Mouse (Mus musculus): ENCODE results near the gene Arfgef2. TPM values are rescaled to one million over a fixed set of nuclear protein-coding genes. Genes with fewer than 3 reads are reported as not detected.

Gene Arfgef2
- polyA plus RNA-seq, 1 experiment from 2014 or later: 11.1 TPM

DNA sequence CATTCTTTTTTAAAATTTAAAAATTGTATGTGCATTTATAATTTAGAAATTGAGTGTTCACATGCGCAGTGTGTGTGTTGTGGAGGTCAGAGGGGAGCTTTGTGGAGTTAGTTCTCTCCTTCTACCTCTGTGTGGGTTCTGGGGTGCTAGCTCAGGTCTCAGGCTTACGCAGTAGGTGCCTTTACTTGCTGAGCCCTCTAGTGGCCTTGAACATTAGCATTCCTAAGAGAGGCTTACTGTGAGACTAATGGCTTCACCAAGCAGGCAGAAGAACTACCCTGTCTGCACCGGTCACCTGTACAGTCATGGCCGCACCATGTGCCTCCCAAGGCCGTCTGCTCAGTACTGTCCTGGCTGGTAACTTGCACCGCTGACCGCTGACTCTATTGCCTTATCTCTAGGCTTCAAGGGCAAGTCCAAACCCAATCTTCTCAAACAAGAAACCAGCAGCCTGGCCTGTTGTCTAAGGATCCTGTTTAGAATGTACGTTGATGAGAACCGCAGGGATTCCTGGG is 86.0 kb downstream of the Arfgef2 start:
- no peaks in the 10 kb centered on the region for H3K9me3 ChIP-seq (replicated peaks)
- H3K9ac ChIP-seq: no peak overlapping the region
- no peaks in the 10 kb centered on the region for H3K4me1 ChIP-seq (replicated peaks)
- no peak overlapping the region for H3K4me3 ChIP-seq
- H3K27ac ChIP-seq (ENCODE audit: poor library complexity, severe bottlenecking): no peak overlapping the region
- H3K27me3 ChIP-seq (replicated peaks): no peaks in the 10 kb centered on the region
- no peak overlapping the region for H3K4me2 ChIP-seq
- H3K36me3 ChIP-seq: peaks cover 68% of the 10 kb centered on the region
- ATAC-seq (ENCODE audit: insufficient number of reproducible peaks, low FRiP score): no peak
- 78% methylated on average over 9 of the region's 9 CpGs for WGBS

DNA sequence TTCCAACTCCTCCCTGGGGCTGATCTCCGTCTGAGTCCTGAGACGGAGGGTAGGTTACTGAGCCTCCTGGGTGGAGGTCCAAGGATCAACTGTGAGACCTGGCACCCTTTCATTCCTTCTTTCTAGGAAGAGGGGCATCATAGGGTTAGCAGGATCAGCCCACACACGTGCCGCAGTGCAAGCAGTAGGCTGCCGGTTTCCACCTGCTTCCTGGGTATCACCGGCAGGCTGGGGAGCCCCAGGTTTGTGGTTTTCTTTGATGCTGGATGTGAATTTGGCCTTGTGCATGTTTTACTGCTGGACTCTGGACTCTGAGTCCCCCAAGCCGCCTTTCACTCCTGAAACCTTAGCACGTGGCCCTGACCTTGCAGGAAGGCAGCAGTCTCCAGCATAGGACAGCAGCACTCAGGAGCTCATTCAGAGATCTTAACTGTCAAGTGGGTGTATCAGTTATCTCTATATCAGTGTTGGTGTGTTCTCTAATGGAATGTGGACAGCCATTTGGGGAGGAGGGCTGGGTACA is 86.8 kb downstream of the Arfgef2 start:
- H3K9ac ChIP-seq: no peak overlapping the region
- H3K4me1 ChIP-seq (replicated peaks): no peaks in the 10 kb centered on the region
- H3K4me3 ChIP-seq: no peak overlapping the region
- no peaks in the 10 kb centered on the region for H3K27me3 ChIP-seq (replicated peaks)
- H3K4me2 ChIP-seq: no peak overlapping the region
- WGBS: 90% methylated on average over 8 of the region's 8 CpGs
- H3K36me3 ChIP-seq: peaks cover 63% of the 10 kb centered on the region
- H3K9me3 ChIP-seq (replicated peaks): no peaks in the 10 kb centered on the region
- ATAC-seq (ENCODE audit: insufficient number of reproducible peaks, low FRiP score): no peak
- no peak overlapping the region for H3K27ac ChIP-seq (ENCODE audit: poor library complexity, severe bottlenecking)

DNA sequence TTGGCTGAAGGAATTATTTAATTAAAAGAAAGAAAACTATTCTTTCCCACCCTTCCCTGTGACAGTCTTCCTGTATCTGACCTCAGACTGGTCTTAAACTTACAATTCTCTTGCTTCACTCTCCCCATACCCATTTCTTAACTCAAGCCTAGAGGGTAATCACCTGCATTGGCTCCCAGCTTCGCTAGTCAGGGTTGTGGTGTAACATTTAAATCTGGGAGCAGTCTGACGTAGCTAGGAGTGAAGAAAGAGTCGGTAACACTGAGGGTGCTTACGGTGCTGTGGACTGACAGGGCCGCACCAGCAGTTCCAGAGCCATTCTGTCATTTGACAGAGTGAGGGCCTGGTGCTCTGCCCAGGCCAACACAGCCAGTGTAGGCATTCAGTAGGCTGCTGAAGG is 87.6 kb downstream of the Arfgef2 start:
- Histone ChIP-seq H3K36me3 (peaks cover 65% of the 10 kb centered on the region), H3K27me3 (replicated peaks) (no peaks in the 10 kb centered on the region), H3K4me2 (no peak overlapping the region), H3K4me3 (no peak overlapping the region), H3K9ac (no peak overlapping the region), H3K9me3 (replicated peaks) (no peaks in the 10 kb centered on the region), H3K27ac (ENCODE audit: poor library complexity, severe bottlenecking) (no peak overlapping the region; the same call in 1 of the 2 replicates), H3K4me1 (replicated peaks) (no peaks in the 10 kb centered on the region)
- no peak for ATAC-seq (ENCODE audit: insufficient number of reproducible peaks, low FRiP score)
- 95% methylated on average over 5 of the region's 5 CpGs for WGBS

DNA sequence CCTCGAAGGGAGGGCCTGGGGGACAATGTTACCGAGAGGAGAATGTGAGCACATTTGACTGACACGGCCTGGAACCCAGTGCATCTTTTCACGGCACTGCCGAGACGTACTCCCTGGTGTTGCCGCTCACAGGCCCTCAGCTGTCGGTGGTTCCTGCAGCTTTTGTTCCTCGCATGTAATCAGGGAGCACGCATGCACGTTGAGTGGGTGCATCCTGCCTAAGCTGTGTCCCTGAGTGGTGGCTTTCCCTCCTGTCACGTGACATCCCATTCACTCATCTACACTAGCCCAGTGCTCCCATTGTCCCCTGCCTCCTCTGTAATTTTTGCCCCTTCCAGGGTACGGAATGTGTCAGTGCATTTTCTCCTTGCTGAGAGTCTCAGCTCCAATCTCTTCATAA is 91.0 kb downstream of the Arfgef2 start:
- WGBS: 85% methylated on average over 13 of the region's 13 CpGs
- Histone ChIP-seq H3K36me3 (peaks cover 55% of the 10 kb centered on the region), H3K4me2 (no peak overlapping the region)

DNA sequence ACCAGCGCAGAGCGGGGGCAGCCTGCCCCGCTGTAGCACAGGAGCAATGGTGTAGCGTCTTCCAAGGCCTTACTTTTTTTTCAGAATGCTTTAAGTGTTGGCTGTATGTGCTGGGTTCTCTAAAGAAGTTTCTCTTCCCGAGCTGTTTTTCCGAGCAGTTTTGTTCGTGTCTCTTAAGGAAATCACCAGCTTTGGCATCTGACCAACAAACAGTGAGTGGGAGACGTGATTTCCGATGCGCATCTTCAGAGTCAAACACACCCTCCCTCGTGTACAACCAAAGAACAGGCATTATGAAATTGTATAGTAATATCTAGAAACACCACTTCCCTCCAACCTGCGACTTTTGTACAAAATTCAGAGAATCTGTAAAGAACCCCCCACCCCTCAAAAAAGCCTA is 91.6 kb downstream of the Arfgef2 start:
- no peak overlapping the region for H3K9ac ChIP-seq
- H3K4me2 ChIP-seq: no peak overlapping the region
- H3K27me3 ChIP-seq (replicated peaks): no peaks in the 10 kb centered on the region
- no peak for ATAC-seq (ENCODE audit: insufficient number of reproducible peaks, low FRiP score)
- peaks cover 4% of the 10 kb centered on the region for H3K9me3 ChIP-seq (replicated peaks)
- WGBS: 86% methylated on average over 12 of the region's 12 CpGs
- H3K27ac ChIP-seq (ENCODE audit: poor library complexity, severe bottlenecking): no peak overlapping the region
- H3K36me3 ChIP-seq: peaks cover 52% of the 10 kb centered on the region
- H3K4me3 ChIP-seq: no peak overlapping the region
- H3K4me1 ChIP-seq (replicated peaks): no peaks in the 10 kb centered on the region

More for the DNA sequence above, 91.0 kb downstream of the Arfgef2 start:
- Histone ChIP-seq H3K27ac (ENCODE audit: poor library complexity, severe bottlenecking) (no peak overlapping the region), H3K27me3 (replicated peaks) (no peaks in the 10 kb centered on the region), H3K4me1 (replicated peaks) (no peaks in the 10 kb centered on the region), H3K4me3 (no peak overlapping the region), H3K9ac (no peak overlapping the region), H3K9me3 (replicated peaks) (peaks cover 3% of the 10 kb centered on the region)
- no peak for ATAC-seq (ENCODE audit: insufficient number of reproducible peaks, low FRiP score)

DNA sequence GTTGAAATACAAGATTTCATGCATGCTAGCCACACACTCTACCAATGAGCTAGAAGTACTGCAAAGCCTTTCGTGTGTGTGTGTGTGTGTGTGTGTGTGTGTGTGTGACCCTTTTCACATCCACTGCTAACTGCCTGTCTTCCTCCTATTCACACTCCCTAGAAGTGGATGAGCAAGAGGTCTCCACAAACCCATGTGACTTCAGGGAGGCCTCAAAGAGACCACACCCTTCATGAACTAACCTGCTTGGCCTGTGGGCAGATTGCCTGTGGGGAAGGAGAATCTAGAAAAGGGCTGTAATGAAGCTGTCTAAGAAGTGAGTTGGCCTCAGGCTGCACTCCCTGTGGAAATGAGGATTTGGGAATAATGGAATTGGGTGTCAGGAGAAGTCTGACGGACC is 93.8 kb downstream of the Arfgef2 start:
- H3K27me3 ChIP-seq (replicated peaks): no peaks in the 10 kb centered on the region
- no peaks in the 10 kb centered on the region for H3K4me1 ChIP-seq (replicated peaks)
- WGBS: 85% methylated on average over 2 of the region's 2 CpGs
- peaks cover 4% of the 10 kb centered on the region for H3K9me3 ChIP-seq (replicated peaks)
- H3K36me3 ChIP-seq: peaks cover 30% of the 10 kb centered on the region
- no peak for ATAC-seq (ENCODE audit: insufficient number of reproducible peaks, low FRiP score)
- H3K4me2 ChIP-seq: no peak overlapping the region
- no peak overlapping the region for H3K27ac ChIP-seq (ENCODE audit: poor library complexity, severe bottlenecking)
- H3K9ac ChIP-seq: no peak overlapping the region
- no peak overlapping the region for H3K4me3 ChIP-seq

DNA sequence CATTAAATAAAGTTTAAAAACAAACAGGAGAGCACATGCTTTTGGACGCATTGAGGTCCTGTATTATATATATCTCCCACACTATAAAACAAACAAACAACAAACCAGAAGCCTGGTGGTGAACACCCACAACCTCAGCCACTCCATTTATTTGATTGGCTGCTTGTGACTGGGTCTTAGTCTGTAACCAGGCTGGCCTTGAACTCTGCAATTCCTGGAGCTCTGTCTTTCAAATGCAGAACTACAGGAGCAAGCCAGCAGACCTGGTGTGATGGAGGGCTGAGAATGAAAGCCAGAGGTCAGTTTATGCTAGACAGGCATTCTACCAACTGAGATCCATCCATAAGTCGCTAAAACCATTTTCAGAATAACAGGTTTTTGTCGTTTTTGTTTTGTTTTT is 94.4 kb downstream of the Arfgef2 start:
- ATAC-seq (ENCODE audit: insufficient number of reproducible peaks, low FRiP score): no peak
- H3K4me1 ChIP-seq (replicated peaks): no peaks in the 10 kb centered on the region
- WGBS: 69% methylated on average over 3 of the region's 3 CpGs

DNA sequence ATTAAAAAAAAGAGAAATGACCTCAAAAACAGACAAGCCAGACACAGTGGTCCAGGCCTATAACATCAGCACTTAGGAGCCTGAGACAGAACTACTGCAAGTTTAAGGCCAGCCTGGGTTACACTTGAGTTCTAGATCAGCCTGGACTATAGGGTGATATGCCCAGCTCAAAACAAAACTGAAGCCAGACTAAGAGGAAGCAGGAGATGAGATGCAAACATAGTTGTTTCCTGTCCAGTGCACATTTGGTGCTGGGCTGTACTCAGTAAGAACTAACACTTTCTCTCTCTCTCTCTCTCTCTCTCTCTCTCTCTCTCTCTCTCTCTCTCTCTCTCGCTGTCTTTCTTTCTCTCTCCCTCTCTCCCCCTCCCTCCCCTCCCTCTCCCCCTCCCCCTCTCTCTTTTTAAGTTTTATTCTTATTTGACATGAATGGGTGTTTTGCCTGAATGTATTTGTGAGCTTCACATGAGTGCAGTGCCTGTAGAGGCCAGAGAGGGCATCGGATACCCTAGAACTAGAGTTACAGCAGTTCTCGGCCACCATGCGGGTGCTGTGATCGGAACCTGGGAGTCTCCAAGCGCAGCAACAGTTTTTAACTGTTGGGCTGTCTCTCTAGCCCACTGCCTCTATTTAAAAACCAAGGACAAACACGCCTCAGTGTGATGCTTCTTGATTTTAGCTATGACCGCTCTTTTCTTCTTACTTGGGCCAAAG is 95.6 kb downstream of the Arfgef2 start:
- ATAC-seq (ENCODE audit: insufficient number of reproducible peaks, low FRiP score): no peak
- WGBS: 91% methylated on average over 8 of the region's 8 CpGs
- no peak overlapping the region for H3K27ac ChIP-seq (ENCODE audit: poor library complexity, severe bottlenecking)

More for the DNA sequence above, 94.4 kb downstream of the Arfgef2 start:
- no peak overlapping the region for H3K4me3 ChIP-seq
- no peak overlapping the region for H3K9ac ChIP-seq
- H3K36me3 ChIP-seq: peaks cover 24% of the 10 kb centered on the region
- peaks cover 4% of the 10 kb centered on the region for H3K9me3 ChIP-seq (replicated peaks)
- H3K27ac ChIP-seq (ENCODE audit: poor library complexity, severe bottlenecking): no peak overlapping the region
- H3K4me2 ChIP-seq: no peak overlapping the region
- no peaks in the 10 kb centered on the region for H3K27me3 ChIP-seq (replicated peaks)

DNA sequence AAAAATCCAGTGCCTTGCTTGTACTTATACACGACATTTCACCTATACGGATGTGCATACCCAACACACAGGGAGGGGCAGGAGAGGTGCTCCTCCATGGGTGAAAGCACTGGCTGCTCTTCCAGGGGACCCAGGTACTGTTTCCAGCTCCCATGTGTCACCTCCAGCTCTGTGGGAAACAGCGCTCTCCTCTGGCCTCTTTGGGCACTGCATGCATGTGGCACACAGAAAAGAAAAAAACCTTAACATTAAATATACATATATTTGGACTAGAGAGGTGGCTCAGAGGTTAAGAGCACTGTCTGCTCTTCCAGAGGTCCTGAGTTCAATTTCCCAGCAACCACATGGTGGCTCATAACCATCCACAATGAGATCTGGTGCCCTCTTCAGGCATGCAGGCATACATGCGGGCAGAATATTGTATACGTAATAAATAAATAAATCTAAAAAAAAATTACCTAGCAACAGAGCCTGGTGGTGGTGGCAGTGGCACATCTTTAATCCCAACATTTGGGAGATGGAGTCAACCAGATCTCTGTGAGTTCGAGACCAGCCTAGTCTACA is 98.4 kb downstream of the Arfgef2 start:
- Histone ChIP-seq H3K36me3 (0 out of 2 replicates have a peak, but pooled peaks cover 2% of the 10 kb centered on the region), H3K27me3 (replicated peaks) (no peaks in the 10 kb centered on the region), H3K27ac (ENCODE audit: poor library complexity, severe bottlenecking) (no peak overlapping the region), H3K4me2 (no peak overlapping the region), H3K4me3 (no peak overlapping the region), H3K4me1 (replicated peaks) (peaks cover 13% of the 10 kb centered on the region), H3K9ac (no peak overlapping the region), H3K9me3 (replicated peaks) (peaks cover 4% of the 10 kb centered on the region)
- 91% methylated on average over 6 of the region's 6 CpGs for WGBS
- no peak for ATAC-seq (ENCODE audit: insufficient number of reproducible peaks, low FRiP score)

More for the DNA sequence above, 95.6 kb downstream of the Arfgef2 start:
- Histone ChIP-seq H3K27me3 (replicated peaks) (no peaks in the 10 kb centered on the region), H3K4me3 (no peak overlapping the region), H3K4me1 (replicated peaks) (0 out of 2 replicates have a peak, but pooled peaks cover 3% of the 10 kb centered on the region), H3K9ac (no peak overlapping the region), H3K9me3 (replicated peaks) (peaks cover 4% of the 10 kb centered on the region), H3K4me2 (no peak overlapping the region), H3K36me3 (peaks cover 16% of the 10 kb centered on the region)

DNA sequence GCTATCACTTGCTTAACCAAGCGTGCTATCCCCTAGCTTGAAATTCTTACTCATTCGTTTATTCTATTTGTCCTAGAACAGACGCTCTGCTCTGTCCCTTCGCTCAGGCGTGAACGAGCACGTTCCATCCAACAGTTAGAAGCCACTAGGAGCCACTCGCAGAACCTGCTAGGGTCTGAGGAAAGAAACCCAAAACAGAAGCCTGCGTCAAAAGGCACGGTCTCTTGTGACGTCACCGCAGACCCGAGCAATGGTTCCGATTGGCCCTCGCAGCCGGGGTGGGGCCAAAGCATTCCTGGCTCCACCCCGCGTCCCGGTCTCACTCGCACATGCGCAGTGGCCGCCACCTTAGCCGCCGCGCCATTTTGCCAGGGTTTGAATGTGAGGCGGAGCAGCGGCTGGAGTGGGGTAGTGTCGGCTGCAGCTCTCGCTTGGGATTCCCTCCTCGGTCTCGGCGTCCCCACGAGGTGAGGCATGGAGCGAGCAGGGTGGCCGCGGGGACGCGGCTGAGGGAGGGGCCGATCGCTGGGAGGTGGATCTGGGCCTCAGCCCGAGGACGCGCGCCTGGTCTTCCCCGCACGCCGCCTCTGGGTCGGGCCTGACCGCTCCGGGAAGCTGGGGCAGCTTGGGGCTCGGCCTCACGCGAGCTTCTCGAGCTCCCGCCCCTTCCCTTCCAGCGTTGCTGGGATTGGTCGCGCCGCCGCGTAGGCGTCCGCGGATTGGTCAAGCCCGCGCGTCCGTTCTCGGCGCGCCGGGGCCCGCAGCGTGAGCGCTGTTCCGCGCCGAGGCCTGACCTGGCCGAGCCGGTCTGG is 100.5 kb downstream of the Arfgef2 start, which contains the start of gene Cse1l:
Cse1l (plus strand) TSS at position 330 of the 812 bp plus-strand sequence.
- under 1% methylated on average over 78 of the region's 80 CpGs for WGBS
- Histone ChIP-seq H3K9ac (peak within 1 kb of the TSS; percentile 88), H3K4me3 (peak within 1 kb of the TSS; percentile 78), H3K4me2 (peak within 1 kb of the TSS; percentile 96), H3K27ac (ENCODE audit: poor library complexity, severe bottlenecking) (peak within 1 kb of the TSS; percentile 99), H3K4me1 (replicated peaks) (peaks cover 18% of the 10 kb centered on the region), H3K9me3 (replicated peaks) (peaks cover 4% of the 10 kb centered on the region), H3K27me3 (replicated peaks) (no peaks in the 10 kb centered on the region), H3K36me3 (peaks cover 10% of the 10 kb centered on the region)
- peak; percentile 97 for ATAC-seq (ENCODE audit: insufficient number of reproducible peaks, low FRiP score)

Data from heart, embryonic 12.5 days (tissue).